Mouse (Mus musculus): ENCODE data around the gene Gja10. TPM values are rescaled to one million over a fixed set of nuclear protein-coding genes. Genes with fewer than 3 reads are reported as not detected.

Gene Gja10
- not detected for total RNA-seq (2021)
- long read RNA-seq, experiment 1 = 0 reads
- long read RNA-seq, experiment 2 = 0 reads

- no peak for DNase-seq
Observed at GRCm38 (mm10) chr4:32602660-32603059, at the start of gene Gja10. Gja10 (minus strand) TSS chr4:32602760.

- no peak for DNase-seq
Observed at GRCm38 (mm10) chr4:32651669-32652068, 49.1 kb upstream of the Gja10 start.

GRCm38 (mm10) chr4:32621637-32622036 lies 19.1 kb upstream of the Gja10 start:
- no peak for DNase-seq

GRCm38 (mm10) chr4:32615034-32615881 lies 12.7 kb upstream of the Gja10 start, which contains the start of gene Casp8ap2:
Casp8ap2 (plus strand) TSS chr4:32615451.
- peak; percentile 96 to 98 for DNase-seq

GRCm38 (mm10) chr4:32601135-32601534 lies 1.4 kb downstream of the Gja10 start:
- peak; percentile 63 to 76 for DNase-seq

GRCm38 (mm10) chr4:32588237-32588636 lies 14.3 kb downstream of the Gja10 start:
- DNase-seq = no peak

- no peak for DNase-seq
Observed at GRCm38 (mm10) chr4:32587543-32587942, 15.0 kb downstream of the Gja10 start.

GRCm38 (mm10) chr4:32586596-32586995 lies 16.0 kb downstream of the Gja10 start:
- peak; percentile 63 to 75 for DNase-seq

- no peak for DNase-seq
Observed at GRCm38 (mm10) chr4:32584181-32584580, 18.4 kb downstream of the Gja10 start.

- no peak for DNase-seq
Observed at GRCm38 (mm10) chr4:32579850-32580249, 22.7 kb downstream of the Gja10 start.

- peak in 1 of 2 experiments; percentile 11 for DNase-seq
Observed at GRCm38 (mm10) chr4:32575165-32575564, 27.4 kb downstream of the Gja10 start.

- DNase-seq = no peak
Observed at GRCm38 (mm10) chr4:32574604-32575003, 28.0 kb downstream of the Gja10 start.

- DNase-seq = no peak
Observed at GRCm38 (mm10) chr4:32573586-32573985, 29.0 kb downstream of the Gja10 start.

GRCm38 (mm10) chr4:32572118-32572517 lies 30.4 kb downstream of the Gja10 start:
- peak in 1 of 2 experiments; percentile 58 for DNase-seq

- no peak for DNase-seq
Observed at GRCm38 (mm10) chr4:32571441-32571840, 31.1 kb downstream of the Gja10 start.

GRCm38 (mm10) chr4:32570939-32571317 lies 31.6 kb downstream of the Gja10 start:
- DNase-seq = peak in 1 of 2 experiments; percentile 8

- DNase-seq = peak; percentile 50 to 62
Observed at GRCm38 (mm10) chr4:32569995-32570938, 32.3 kb downstream of the Gja10 start.

- no peak for DNase-seq
Observed at GRCm38 (mm10) chr4:32569054-32569453, 33.5 kb downstream of the Gja10 start.

- DNase-seq = no peak
Observed at GRCm38 (mm10) chr4:32564918-32565317, 37.6 kb downstream of the Gja10 start.

- no peak for DNase-seq
Observed at GRCm38 (mm10) chr4:32564416-32564815, 38.1 kb downstream of the Gja10 start.

- DNase-seq = no peak
Observed at GRCm38 (mm10) chr4:32562319-32563115, 40.0 kb downstream of the Gja10 start.

Measured in adrenal gland, postnatal 36 days (tissue).